Comparison of ENCODE assay signal across 11 mouse cellular contexts in the genomic region with DNA sequence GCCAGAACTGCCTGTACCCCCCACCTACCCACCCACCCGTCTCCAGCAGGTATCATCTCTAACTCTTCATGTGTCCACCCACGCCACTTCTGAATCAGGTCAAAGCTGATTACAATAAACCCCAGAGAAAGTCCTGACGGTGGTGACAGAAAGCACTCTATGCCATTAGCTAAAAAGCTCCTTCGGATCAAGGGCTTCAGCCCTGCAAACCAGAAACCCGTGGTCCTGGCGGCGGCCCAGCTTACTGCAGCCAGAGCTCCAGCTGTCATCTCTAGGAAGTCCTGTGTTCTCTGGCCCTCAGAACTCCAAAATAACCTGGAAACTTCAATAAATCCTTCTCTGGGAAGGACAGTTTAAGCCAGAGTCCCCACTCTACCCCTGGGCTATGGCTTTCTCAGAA. TPM values are rescaled to one million over a fixed set of nuclear protein-coding genes. Genes with fewer than 3 reads are reported as not detected.
DNase-seq lines count a peak whose midpoint lies in the region; TF ChIP-seq lines count a peak whose summit lies in the region.
"Had no signal": no experiment of that assay in that cellular context is flagged by ENCODE, and none has a peak within 500 bp of the region (broad histone marks: within the 10 kb centered on the region; RNA-seq: fewer than 3 reads in every experiment).

No protein-coding gene starts in this region.

- peak overlapping the region; percentile 66 for H3K4me3 ChIP-seq in left cerebral cortex, adult 2 months
- H3K4me3 ChIP-seq: midbrain, embryonic 12.5 days had no signal

- DNase-seq in gastrocnemius, postnatal 10 days: peak; percentile 68
- no peak for DNase-seq in gastrocnemius, postnatal 25 days
- DNase-seq in left cerebral cortex, adult 2 months (ENCODE audit: extremely low spot score in 1 of 2, low spot score in 2 of 2): no peak
- DNase-seq in left cerebral cortex, adult 11 months (ENCODE audit: low spot score): no peak
- peak; percentile 70 for DNase-seq in adrenal gland, postnatal 14 days
- peak; percentile 70 to 83 for DNase-seq in cerebellum, postnatal 25 days
- no peak for DNase-seq in yolk sac, embryonic 10.5 days (ENCODE audit: low spot score)
- no peak for DNase-seq in thymus, postnatal 25 days

- no peak; the same call in 1 of the 2 replicates for TF ChIP-seq CTCF in left cerebral cortex, adult 2 months (IDR thresholded peaks at IDR 0.05)

- intact Hi-C loops in left cerebral cortex, adult 2 months (cut with DNase I): no loop called here

- peak overlapping the region; percentile 87; the same call in 1 of the 2 replicates for H3K27ac ChIP-seq in left cerebral cortex, adult 2 months
- H3K27ac ChIP-seq: midbrain, embryonic 12.5 days had no signal

RNA-seq across cellular contexts. Expression of a gene that starts 2.6 kb away (rescaled TPM):
- 1 to 10 TPM; 2.2 to 2.7 TPM for total RNA-seq in gastrocnemius, postnatal 10 days (2021)
- under 1 TPM; 0.77 to 0.96 TPM for total RNA-seq in gastrocnemius, postnatal 25 days (2021)
- total RNA-seq in left cerebral cortex, adult 2 months (2021): 100 to 1,000 TPM; 156 to 160 TPM
- 4.0 and 8.6 TPM in 2 replicates for total RNA-seq in adrenal gland, postnatal 14 days (2021)
- total RNA-seq: liver, adult 2 months had no signal

RNA-seq across cellular contexts. Expression of a gene that starts 15.8 kb away (rescaled TPM):
- under 1 TPM; 0.18 to 0.38 TPM for total RNA-seq in gastrocnemius, postnatal 10 days (2021)
- 1 to 10 TPM in 1 of 2 experiments, under 1 TPM in 1; 0.38 to 1.2 TPM for total RNA-seq in gastrocnemius, postnatal 25 days (2021)
- total RNA-seq in left cerebral cortex, adult 2 months (2021): not detected
- total RNA-seq in adrenal gland, postnatal 14 days (2021): 0.67 and 2.0 TPM in 2 replicates

RNA-seq across cellular contexts. Expression of a gene that starts 23.1 kb away (rescaled TPM):
- total RNA-seq in gastrocnemius, postnatal 10 days (2021): not detected
- total RNA-seq in gastrocnemius, postnatal 25 days (2021): not detected
- total RNA-seq in left cerebral cortex, adult 2 months (2021): under 1 TPM in 1 of 2 experiments, not detected in 1; 0.28 TPM
- total RNA-seq in adrenal gland, postnatal 14 days (2021): 1.8 and 2.0 TPM in 2 replicates
- total RNA-seq: gastrocnemius, adult 8-10 months had no signal

RNA-seq across cellular contexts. Expression of a gene that starts 50.1 kb away (rescaled TPM):
- 10 to 100 TPM; 53.3 to 62.3 TPM for total RNA-seq in gastrocnemius, postnatal 10 days (2021)
- 10 to 100 TPM; 40.3 to 44.7 TPM for total RNA-seq in gastrocnemius, postnatal 25 days (2021)
- total RNA-seq in left cerebral cortex, adult 2 months (2021): 100 to 1,000 TPM; 143 to 156 TPM
- 159 and 160 TPM in 2 replicates for total RNA-seq in adrenal gland, postnatal 14 days (2021)

RNA-seq across cellular contexts. Expression of a gene that starts 57.5 kb away (rescaled TPM):
- under 1 TPM in 1 of 2 experiments, not detected in 1; 0.23 TPM for total RNA-seq in gastrocnemius, postnatal 10 days (2021)
- not detected for total RNA-seq in gastrocnemius, postnatal 25 days (2021)
- not detected for total RNA-seq in left cerebral cortex, adult 2 months (2021)
- 32.6 and 34.2 TPM in 2 replicates for total RNA-seq in adrenal gland, postnatal 14 days (2021)

Comparison
In these comparisons a context has a peak if more than half of its experiments do, and no peak if none do; other contexts are left out.
1. DNase-seq: peak in gastrocnemius, postnatal 10 days (single experiment), adrenal gland, postnatal 14 days (single experiment) and cerebellum, postnatal 25 days (2 of 2); none in gastrocnemius, postnatal 25 days (single experiment), left cerebral cortex, adult 2 months (0 of 2), left cerebral cortex, adult 11 months (single experiment), yolk sac, embryonic 10.5 days (single experiment) and thymus, postnatal 25 days (single experiment).
2. RNA of a gene that starts 2.6 kb away (total RNA-seq): 156 to 160 TPM in left cerebral cortex, adult 2 months; 4.0 to 8.6 TPM in adrenal gland, postnatal 14 days, 2.2 to 2.7 TPM in gastrocnemius, postnatal 10 days and 0.77 to 0.96 TPM in gastrocnemius, postnatal 25 days; every median in the first group is over 10 times any median in the second.